Mouse (Mus musculus): Measurements from ENCODE around the gene Magi3.
A peak's percentile ranks its signal among the peaks of the same experiment; 100 is the strongest.

Gene Magi3

DNA sequence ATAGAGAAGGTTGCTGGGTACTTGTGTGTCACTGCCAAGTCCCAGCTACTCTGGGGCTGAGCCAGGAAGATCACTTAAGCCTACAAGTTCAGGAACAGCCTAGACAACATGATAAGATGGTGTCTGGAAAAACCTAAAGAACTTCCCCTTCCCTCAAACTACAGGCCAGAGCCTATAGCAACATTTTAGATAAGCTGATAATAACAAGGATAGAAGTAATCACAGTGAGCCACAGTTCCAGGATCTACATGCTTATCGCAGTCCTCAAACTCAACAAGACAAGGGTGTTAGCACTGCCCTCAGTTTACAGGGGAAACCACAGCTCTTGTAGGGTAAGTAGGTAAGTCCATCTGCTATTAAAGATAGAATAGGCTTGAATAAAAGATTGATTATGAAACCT is 188.1 kb downstream of the Magi3 start:
- no peak for DNase-seq (ENCODE audit: low read depth, low spot score)

DNA sequence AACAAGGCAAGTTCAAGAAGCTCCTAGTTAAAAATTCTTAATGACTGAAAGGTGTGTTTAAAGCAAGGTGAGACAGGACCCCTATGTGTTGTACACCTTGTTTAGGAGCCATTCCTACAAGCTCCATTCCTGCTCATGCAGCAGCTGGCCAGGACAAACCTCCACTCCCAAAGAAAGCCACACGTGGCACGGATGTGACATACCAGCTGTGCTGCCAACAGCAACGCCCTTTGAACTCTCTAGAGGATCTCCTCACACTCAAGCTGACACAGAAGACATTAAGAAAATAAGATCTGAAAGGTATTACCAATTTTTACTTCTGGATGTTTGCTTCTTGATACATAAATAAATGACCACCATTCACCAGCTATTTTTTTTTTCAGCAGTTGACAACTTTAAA is 193.2 kb downstream of the Magi3 start:
- no peak for DNase-seq (ENCODE audit: low read depth, low spot score)

GRCm38 (mm10) chr3:104020101-104020500 is 200.1 kb downstream of the Magi3 start:
- DNase-seq (ENCODE audit: low read depth, low spot score) = no peak

- DNase-seq (ENCODE audit: low read depth, low spot score) = no peak
These were observed 200.7 kb downstream of the Magi3 start for GRCm38 (mm10) chr3:104019453-104019852.

DNA sequence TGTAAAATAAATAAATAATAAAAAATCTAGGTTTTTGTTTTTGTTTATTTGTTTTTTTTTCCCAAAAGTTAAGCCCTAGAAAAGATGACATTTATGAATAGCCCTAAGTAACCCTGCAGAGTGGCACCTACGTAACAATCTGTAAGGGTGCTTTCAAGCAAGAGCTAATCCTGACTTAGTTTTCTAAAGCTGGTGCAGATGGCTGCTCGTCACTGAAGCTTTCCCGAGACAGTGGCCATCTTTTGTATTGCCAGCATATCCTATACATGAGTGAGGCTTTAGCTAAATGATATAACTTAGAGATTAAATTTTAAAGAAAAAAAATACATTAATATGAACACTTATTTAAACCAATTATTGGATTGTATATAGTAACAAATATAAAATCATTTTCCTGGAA is 202.2 kb downstream of the Magi3 start:
- no peak for DNase-seq (ENCODE audit: low read depth, low spot score)

DNA sequence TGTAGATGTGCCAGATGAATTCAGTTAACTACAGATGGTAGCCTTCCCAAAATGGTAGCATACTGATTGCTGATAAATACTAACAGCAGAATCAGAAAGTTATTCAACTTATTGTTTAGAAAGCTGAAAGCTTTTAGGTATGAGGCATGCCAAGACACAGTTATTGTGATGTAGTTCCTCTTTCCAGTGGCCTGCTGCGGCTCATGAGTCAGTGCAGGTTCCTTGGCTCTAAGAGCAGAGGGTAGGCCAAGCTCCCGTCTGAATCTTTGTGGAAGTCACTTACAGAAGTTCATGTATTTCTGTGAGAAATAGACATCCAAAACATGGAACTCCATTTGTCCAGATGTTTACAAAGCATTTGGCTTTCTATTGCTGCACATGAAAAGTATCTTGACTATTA is 208.2 kb downstream of the Magi3 start:
- no peak for DNase-seq (ENCODE audit: low read depth, low spot score)

DNA sequence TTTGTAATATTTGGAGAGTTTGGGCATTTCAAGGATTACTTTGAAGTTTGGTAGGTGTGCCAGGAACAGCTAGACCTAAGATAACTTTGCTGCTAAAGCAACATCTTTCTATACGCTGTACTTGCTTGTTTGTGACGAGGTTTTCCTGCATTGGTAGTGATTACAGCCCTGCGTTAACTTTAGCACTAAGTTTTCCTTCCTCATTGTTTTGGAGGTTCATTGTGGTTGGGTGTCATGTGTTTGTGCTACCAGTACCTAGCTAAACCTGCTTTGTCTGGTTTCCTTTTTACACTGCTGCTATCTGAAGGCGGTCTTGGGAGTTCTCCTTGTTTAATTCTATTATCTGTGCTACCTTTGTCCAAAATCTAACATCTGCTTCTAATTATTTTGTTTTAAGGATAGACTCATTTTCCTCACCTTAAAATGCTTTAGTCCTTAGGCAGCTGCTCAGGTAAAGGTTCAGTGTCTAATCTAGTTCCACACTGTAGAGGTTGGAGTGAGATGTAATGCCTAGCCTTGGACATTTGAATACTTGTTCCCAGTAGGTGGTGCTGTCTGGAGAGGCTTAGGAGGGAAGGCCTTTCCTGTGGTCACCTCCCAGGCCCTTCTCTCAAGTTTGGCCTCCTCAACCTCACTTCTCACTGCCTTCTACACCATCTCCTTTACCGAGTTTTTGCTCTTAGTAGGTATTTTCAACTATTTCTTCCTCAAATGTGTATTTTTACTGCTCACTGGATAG is 210.1 kb downstream of the Magi3 start:
- DNase-seq (ENCODE audit: low read depth, low spot score) = no peak

- DNase-seq (ENCODE audit: low read depth, low spot score) = no peak
These were observed 212.7 kb downstream of the Magi3 start for GRCm38 (mm10) chr3:104007479-104007878.

- DNase-seq (ENCODE audit: low read depth, low spot score) = no peak
These were observed 213.2 kb downstream of the Magi3 start for GRCm38 (mm10) chr3:104006896-104007466.

DNA sequence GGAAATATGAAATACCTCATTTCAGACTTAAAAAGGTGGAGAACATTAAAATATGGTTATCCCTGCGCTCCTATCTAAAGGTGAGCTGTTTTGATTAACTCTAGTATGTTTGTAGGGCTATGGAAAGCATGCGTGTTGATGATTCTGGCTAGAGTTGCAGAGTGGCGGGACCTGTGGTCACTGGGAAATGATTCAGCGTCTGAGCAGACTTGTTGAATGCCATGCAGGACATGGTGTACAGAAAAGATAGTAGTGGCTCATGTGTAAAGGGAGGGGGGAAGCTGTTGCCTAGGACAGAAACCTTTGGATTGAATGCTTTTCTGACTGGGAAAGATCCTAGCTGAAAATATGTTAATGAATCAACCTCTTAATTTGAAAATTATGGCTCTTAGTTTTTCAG is 221.4 kb downstream of the Magi3 start:
- no peak for DNase-seq (ENCODE audit: low read depth, low spot score)

DNA sequence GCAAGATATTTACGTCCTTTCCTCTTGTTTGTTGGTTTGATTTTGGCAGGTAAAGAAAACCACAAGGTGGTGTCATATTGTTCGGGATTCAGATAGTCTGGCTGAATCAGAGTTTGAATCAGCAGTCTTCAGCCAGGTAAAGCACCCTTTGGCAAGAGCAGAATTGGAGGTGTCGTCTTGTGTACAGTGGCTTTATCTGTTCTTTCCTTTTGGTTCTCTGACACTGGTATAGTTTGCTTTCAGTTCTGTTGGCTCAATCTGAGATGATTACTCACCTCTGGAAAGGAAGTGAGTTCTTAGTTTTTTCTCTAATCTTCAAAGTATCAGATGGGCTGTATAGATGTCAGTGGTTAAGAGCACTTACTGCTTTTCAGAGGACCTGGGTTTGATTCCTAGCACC is 228.9 kb downstream of the Magi3 start:
- DNase-seq (ENCODE audit: low read depth, low spot score) = no peak

DNA sequence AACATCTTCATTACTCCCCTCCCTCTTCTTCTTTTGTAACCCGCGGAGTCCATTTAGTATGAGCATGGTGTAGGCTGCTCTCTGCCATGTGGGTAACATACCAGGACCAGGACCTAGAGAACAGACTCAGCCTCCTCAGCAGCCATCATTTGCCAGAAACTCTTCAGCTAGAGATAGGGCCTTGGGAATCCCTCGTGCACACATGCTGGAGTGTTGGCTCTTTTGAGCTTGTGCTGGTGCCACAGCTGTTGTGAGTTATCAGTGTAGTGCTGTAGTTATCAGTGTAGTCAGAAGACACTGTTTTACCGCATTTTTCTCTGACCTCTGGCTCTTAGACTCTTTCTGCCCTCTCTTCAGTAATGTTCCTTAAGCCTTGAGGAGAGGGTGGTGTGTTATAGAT is 230.8 kb downstream of the Magi3 start:
- no peak for DNase-seq (ENCODE audit: low read depth, low spot score)

GRCm38 (mm10) chr3:103987831-103988432 is 232.2 kb downstream of the Magi3 start:
- DNase-seq (ENCODE audit: low read depth, low spot score) = no peak

DNA sequence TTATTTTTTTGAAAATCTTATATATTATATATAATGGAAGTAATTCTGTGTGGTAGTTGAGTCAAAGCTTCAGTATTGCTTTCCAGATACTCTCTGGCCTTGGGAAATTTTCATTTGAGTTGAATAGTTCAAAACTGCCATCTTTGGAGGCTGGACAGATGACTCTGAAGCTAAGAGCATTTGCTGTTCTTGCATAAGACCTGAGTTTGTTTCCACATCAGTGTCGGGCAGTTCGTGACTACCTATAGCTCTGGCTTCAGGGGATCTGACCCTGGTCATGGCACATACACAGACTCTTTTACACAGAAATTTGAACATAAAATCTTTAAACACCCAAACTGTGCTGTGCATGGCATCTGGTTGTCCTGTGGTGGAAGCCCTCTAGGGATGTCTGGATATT is 235.0 kb downstream of the Magi3 start:
- no peak for DNase-seq (ENCODE audit: low read depth, low spot score)

DNA sequence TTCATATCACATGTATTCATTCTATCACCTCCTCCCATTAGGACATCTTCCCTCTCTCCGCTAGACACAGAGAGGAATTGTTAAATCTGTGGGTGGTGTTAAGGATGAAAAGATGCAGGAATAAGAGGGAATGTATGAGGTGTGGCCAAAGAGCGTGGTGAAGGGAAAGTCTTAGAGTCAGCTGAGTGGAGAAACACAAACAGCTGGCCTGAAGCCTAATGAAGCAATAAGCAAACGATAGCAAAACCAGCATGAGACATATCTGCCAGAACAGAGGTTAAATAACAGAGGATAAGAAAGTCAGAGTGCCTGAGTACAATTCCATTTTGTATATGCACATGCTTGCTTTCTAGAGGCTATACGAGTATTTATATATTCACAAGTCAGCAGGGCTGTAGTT is 235.6 kb downstream of the Magi3 start:
- DNase-seq (ENCODE audit: low read depth, low spot score) = no peak

- DNase-seq (ENCODE audit: low read depth, low spot score) = no peak
These were observed 249.0 kb downstream of the Magi3 start for GRCm38 (mm10) chr3:103971157-103971556.

- peak; percentile 43 for DNase-seq (ENCODE audit: low read depth, low spot score)
These were observed 251.5 kb downstream of the Magi3 start for GRCm38 (mm10) chr3:103968701-103969100.

DNA sequence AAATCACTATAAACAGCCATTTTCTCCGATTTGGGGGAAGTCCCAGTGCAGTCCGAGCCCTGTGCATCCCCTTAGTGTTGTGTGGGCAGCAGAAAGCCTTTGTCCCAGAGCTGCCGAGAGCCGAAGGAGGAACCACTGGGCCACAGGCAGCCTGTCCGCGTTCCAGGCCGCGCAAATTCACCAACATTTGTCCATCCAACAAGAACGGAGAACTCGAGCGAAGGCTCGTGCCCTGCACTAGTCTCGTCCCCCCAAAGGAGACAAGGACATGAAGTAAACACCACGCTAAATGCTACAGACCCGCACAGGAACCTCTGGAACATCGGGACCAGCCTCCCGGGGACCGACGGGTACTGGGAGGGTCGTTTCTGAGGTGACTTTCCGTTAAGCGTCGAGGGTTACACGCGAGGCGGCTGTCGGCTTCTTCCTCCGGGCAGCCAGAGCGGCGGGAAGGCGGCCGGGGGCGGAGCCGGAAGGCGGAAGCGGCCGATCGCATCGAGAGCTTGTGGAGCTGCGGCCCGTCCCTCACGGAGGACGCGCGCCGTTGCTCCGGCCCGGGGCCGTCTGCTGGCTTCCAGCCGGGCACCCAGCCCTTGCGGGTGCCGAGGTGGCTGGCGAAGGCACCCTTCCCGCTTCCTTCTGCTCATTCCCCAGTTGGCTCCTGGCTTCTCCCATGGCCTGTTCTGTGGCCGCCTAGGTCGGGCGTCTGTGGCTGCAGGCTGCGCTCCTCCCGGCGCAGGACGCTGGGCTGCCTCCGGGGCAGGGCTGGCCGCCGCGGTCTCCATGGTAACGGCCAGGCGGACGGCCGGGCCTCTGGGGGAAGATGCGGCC is 252.1 kb downstream of the Magi3 start, which contains the start of gene Phtf1:
Phtf1 (plus strand) TSS at position 250 of the 831 bp plus-strand sequence.
- DNase-seq (ENCODE audit: low read depth, low spot score) = peak; percentile 72

DNA sequence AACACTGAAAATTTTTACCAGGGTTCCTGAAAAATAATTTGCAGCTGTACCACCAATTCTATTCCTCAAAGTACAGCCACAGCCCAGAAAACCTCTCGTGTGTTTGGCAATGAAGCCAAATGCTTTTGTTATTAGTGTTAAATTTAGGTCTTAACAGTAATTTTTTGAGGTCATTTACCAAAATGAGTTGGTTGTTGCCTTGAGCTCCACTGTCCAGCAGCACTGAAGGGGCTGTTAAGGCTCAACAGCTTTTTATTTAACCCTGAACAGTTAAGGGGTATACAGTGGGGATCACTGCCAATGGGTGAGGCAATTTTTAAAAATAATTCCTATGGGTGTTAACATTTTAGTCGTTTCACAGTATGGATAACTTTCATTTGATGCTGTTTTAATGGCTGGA is 252.9 kb downstream of the Magi3 start:
- DNase-seq (ENCODE audit: low read depth, low spot score) = no peak

Measured in telencephalon, adult 2 months (tissue).